Mouse (Mus musculus): ENCODE measurements around the gene Nr4a1. TPM values are rescaled to one million over a fixed set of nuclear protein-coding genes. Genes with fewer than 3 reads are reported as not detected.

The Nr4a1 gene
- polyA plus RNA-seq, 1 experiment: 5.7 TPM

GRCm38 (mm10) chr15:101320618-101321041 lies 66.6 kb downstream of the Nr4a1 start:
- Histone ChIP-seq H3K27me3 (replicated peaks; ENCODE audit: control insufficient read depth, insufficient read depth, low read length) (no peaks in the 10 kb centered on the region), H3K27ac (ENCODE audit: insufficient read depth, low read depth, low read length) (peak overlapping the region; percentile 81), H3K4me1 (ENCODE audit: control insufficient read depth, insufficient read depth, low read length) (peaks cover 9% of the 10 kb centered on the region), H3K4me3 (ENCODE audit: insufficient read depth, low read depth, low read length) (no peak overlapping the region), H3K36me3 (ENCODE audit: control insufficient read depth, insufficient read depth, low read length) (no peaks in the 10 kb centered on the region)
- WGBS: 49% methylated on average over 6 of the region's 6 CpGs
- peak; percentile 86 for DNase-seq
- TF ChIP-seq POLR2A (IDR thresholded peaks at IDR 0.05; ENCODE audit: low read depth, low read length) (no peak), CTCF (conservative IDR thresholded peaks at IDR 0.05; ENCODE audit: insufficient read depth, insufficient read length, low read depth, low read length) (no peak)

GRCm38 (mm10) chr15:101321126-101321525 lies 67.1 kb downstream of the Nr4a1 start:
- H3K4me3 ChIP-seq (ENCODE audit: insufficient read depth, low read depth, low read length): no peak overlapping the region
- H3K36me3 ChIP-seq (ENCODE audit: control insufficient read depth, insufficient read depth, low read length): no peaks in the 10 kb centered on the region
- no peaks in the 10 kb centered on the region for H3K27me3 ChIP-seq (replicated peaks; ENCODE audit: control insufficient read depth, insufficient read depth, low read length)
- 49% methylated on average over 5 of the region's 5 CpGs for WGBS
- TF ChIP-seq POLR2A (IDR thresholded peaks at IDR 0.05; ENCODE audit: low read depth, low read length) (no peak), CTCF (conservative IDR thresholded peaks at IDR 0.05; ENCODE audit: insufficient read depth, insufficient read length, low read depth, low read length) (no peak)
- peak overlapping the region; percentile 60 for H3K27ac ChIP-seq (ENCODE audit: insufficient read depth, low read depth, low read length)
- no peak for DNase-seq
- peaks cover 9% of the 10 kb centered on the region for H3K4me1 ChIP-seq (ENCODE audit: control insufficient read depth, insufficient read depth, low read length)

DNA sequence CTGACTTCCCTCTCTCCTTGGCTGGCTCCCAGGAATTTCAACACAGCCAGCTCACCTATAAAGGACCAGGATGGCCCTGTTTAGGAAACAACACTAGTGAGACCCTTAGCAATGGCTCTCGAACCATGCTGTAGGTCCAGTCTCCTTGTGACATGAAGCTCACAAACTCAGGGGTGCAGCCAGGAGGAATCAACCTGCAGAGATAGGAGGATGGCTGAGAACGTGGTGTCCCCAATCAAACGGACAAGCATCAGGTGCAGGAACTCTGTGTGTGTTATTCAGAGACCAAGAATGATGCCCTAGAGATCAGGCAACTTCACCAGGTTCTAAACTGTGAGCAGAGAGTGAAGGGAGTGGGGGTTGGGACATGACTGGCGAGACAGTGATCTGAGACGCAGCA lies 68.0 kb downstream of the Nr4a1 start:
- H3K27me3 ChIP-seq (replicated peaks; ENCODE audit: control insufficient read depth, insufficient read depth, low read length): no peaks in the 10 kb centered on the region
- H3K27ac ChIP-seq (ENCODE audit: insufficient read depth, low read depth, low read length): no peak overlapping the region
- H3K4me3 ChIP-seq (ENCODE audit: insufficient read depth, low read depth, low read length): no peak overlapping the region
- TF ChIP-seq POLR2A (IDR thresholded peaks at IDR 0.05; ENCODE audit: low read depth, low read length) (no peak), CTCF (conservative IDR thresholded peaks at IDR 0.05; ENCODE audit: insufficient read depth, insufficient read length, low read depth, low read length) (no peak)
- WGBS: 85% methylated on average over 5 of the region's 5 CpGs
- no peak for DNase-seq
- H3K36me3 ChIP-seq (ENCODE audit: control insufficient read depth, insufficient read depth, low read length): no peaks in the 10 kb centered on the region
- peaks cover 9% of the 10 kb centered on the region for H3K4me1 ChIP-seq (ENCODE audit: control insufficient read depth, insufficient read depth, low read length)

GRCm38 (mm10) chr15:101322640-101323039 lies 68.6 kb downstream of the Nr4a1 start:
- 94% methylated on average over 7 of the region's 7 CpGs for whole genome bisulfite sequencing
- DNase-seq: no peak
- Histone ChIP-seq H3K27me3 (replicated peaks; ENCODE audit: control insufficient read depth, insufficient read depth, low read length) (no peaks in the 10 kb centered on the region), H3K36me3 (ENCODE audit: control insufficient read depth, insufficient read depth, low read length) (no peaks in the 10 kb centered on the region), H3K4me3 (ENCODE audit: insufficient read depth, low read depth, low read length) (no peak overlapping the region), H3K27ac (ENCODE audit: insufficient read depth, low read depth, low read length) (no peak overlapping the region), H3K4me1 (ENCODE audit: control insufficient read depth, insufficient read depth, low read length) (peaks cover 9% of the 10 kb centered on the region)
- no peak for TF ChIP-seq POLR2A (IDR thresholded peaks at IDR 0.05; ENCODE audit: low read depth, low read length)
- no peak for TF ChIP-seq CTCF (conservative IDR thresholded peaks at IDR 0.05; ENCODE audit: insufficient read depth, insufficient read length, low read depth, low read length)

- no peak overlapping the region for H3K4me3 ChIP-seq (ENCODE audit: insufficient read depth, low read depth, low read length)
- H3K4me1 ChIP-seq (ENCODE audit: control insufficient read depth, insufficient read depth, low read length): peaks cover 9% of the 10 kb centered on the region
- TF ChIP-seq CTCF (conservative IDR thresholded peaks at IDR 0.05; ENCODE audit: insufficient read depth, insufficient read length, low read depth, low read length) (no peak), POLR2A (IDR thresholded peaks at IDR 0.05; ENCODE audit: low read depth, low read length) (no peak)
- no peak for DNase-seq
- H3K27ac ChIP-seq (ENCODE audit: insufficient read depth, low read depth, low read length): no peak overlapping the region
- 96% methylated on average over 5 of the region's 5 CpGs for WGBS
- H3K27me3 ChIP-seq (replicated peaks; ENCODE audit: control insufficient read depth, insufficient read depth, low read length): no peaks in the 10 kb centered on the region
- H3K36me3 ChIP-seq (ENCODE audit: control insufficient read depth, insufficient read depth, low read length): no peaks in the 10 kb centered on the region
Measured at GRCm38 (mm10) chr15:101323511-101323910, 69.4 kb downstream of the Nr4a1 start.

Other genes with a start within 250 kb of the Nr4a1 start
- 0.23 TPM in 1 of 2 replicates, not detected in the other for gene Gm47841, start 206.9 kb upstream of the Nr4a1 start, polyA plus RNA-seq (2012; rRNA removed)
- 8.6 and 9.6 TPM in 2 replicates for gene Fignl2, start 175.7 kb upstream of the Nr4a1 start, polyA plus RNA-seq (2012; rRNA removed)
- gene Ankrd33, start 138.5 kb upstream of the Nr4a1 start, polyA plus RNA-seq (2012; rRNA removed): not detected in 2 replicates
- 33.4 and 34.1 TPM in 2 replicates for gene Acvrl1, start 125.7 kb upstream of the Nr4a1 start, polyA plus RNA-seq (2012; rRNA removed)
- gene Acvr1b, start 80.2 kb upstream of the Nr4a1 start, polyA plus RNA-seq (2012; rRNA removed): 37.0 and 37.2 TPM in 2 replicates
- gene Grasp, start 30.1 kb upstream of the Nr4a1 start, polyA plus RNA-seq (2012; rRNA removed): 6.2 and 7.0 TPM in 2 replicates
- gene Atg101, start 30.0 kb downstream of the Nr4a1 start, polyA plus RNA-seq (2012; rRNA removed): 46.1 and 48.7 TPM in 2 replicates
- 0.13 and 0.37 TPM in 2 replicates for gene 6030408B16Rik, start 38.9 kb downstream of the Nr4a1 start, polyA plus RNA-seq (2012; rRNA removed)
- gene Krt80, start 115.9 kb downstream of the Nr4a1 start, polyA plus RNA-seq (2012; rRNA removed): 14.2 and 14.7 TPM in 2 replicates
- gene Krt7, start 156.8 kb downstream of the Nr4a1 start, polyA plus RNA-seq (2012; rRNA removed): 50.9 and 57.3 TPM in 2 replicates
- gene Krt87, start 184.5 kb downstream of the Nr4a1 start, polyA plus RNA-seq (2012; rRNA removed): not detected in 2 replicates
- gene Krt88, start 193.5 kb downstream of the Nr4a1 start, polyA plus RNA-seq (2012; rRNA removed): 0.18 TPM in 1 of 2 replicates, not detected in the other
- gene Krt81, start 209.5 kb downstream of the Nr4a1 start, polyA plus RNA-seq (2012; rRNA removed): not detected in 2 replicates
- gene Krt86, start 219.2 kb downstream of the Nr4a1 start, polyA plus RNA-seq (2012; rRNA removed): not detected in 2 replicates
- 0.08 TPM in 1 of 2 replicates, not detected in the other for gene Krt83, start 237.2 kb downstream of the Nr4a1 start, polyA plus RNA-seq (2012; rRNA removed)

All from kidney, adult 2 months (tissue).